Mouse (Mus musculus) midbrain, embryonic 11.5 days (tissue): ENCODE results near the gene Ifi203. TPM values are rescaled to one million over a fixed set of nuclear protein-coding genes. Genes with fewer than 3 reads are reported as not detected.
"Not testable (repeated sequence)": the region's sequence is repeated elsewhere in the genome, so short reads cannot be mapped to it uniquely, and the experiment has no call there.

ENCODE experiments used
- ATAC-seq: fragments of 200-750 bp; cut with Nextera tagmentation; 2 replicates; pipeline ENCODE4 v1.8.0; 2017; ENCODE audit warnings: moderate TSS enrichment, moderate library complexity; ENCODE audit not compliant: low FRiP score
- DNase-seq: peaks from one replicate; pipeline ENCODE4 v3.0.0; 2015; ENCODE audit warnings: low spot score; ENCODE audit errors: missing footprints
- H3K27ac ChIP-seq: fragments of 300-500 bp; sonication (generic); 2 replicates; pipeline ENCODE4 v1.5.1; 2014; ENCODE audit warnings: low read depth, low read length
- H3K27me3 ChIP-seq: fragments of 300-500 bp; sonication (generic); 2 replicates; pipeline ENCODE4 v1.6.1; 2014; ENCODE audit warnings: mild to moderate bottlenecking, low read length, moderate library complexity, mixed read lengths; ENCODE audit not compliant: control insufficient read depth, insufficient read depth
- H3K36me3 ChIP-seq: fragments of 300-500 bp; sonication (generic); 2 replicates; pipeline ENCODE4 v1.6.1; 2014; ENCODE audit warnings: mild to moderate bottlenecking, low read length, moderate library complexity, mixed read lengths; ENCODE audit not compliant: control insufficient read depth, insufficient read depth
- H3K4me1 ChIP-seq: fragments of 300-500 bp; sonication (generic); 2 replicates; pipeline ENCODE4 v1.6.1; 2014; ENCODE audit warnings: low read length; ENCODE audit not compliant: control insufficient read depth, insufficient read depth
- H3K4me2 ChIP-seq: fragments of 300-500 bp; sonication (generic); 2 replicates; pipeline ENCODE4 v1.6.1; 2014; ENCODE audit warnings: mild to moderate bottlenecking, moderate library complexity
- H3K4me3 ChIP-seq: fragments of 300-500 bp; sonication (generic); 2 replicates; pipeline ENCODE4 v1.5.1; 2014; ENCODE audit warnings: low read depth, low read length
- H3K9ac ChIP-seq: fragments of 300-500 bp; sonication (generic); 2 replicates; pipeline ENCODE4 v1.6.1; 2014; ENCODE audit warnings: low read length
- H3K9me3 ChIP-seq: fragments of 300-500 bp; sonication (generic); 2 replicates; pipeline ENCODE4 v1.6.1; 2016; ENCODE audit warnings: low read length; ENCODE audit not compliant: control insufficient read depth
- WGBS: fragments of 180-500 bp; shearing (Covaris S2); extraction: QIAGEN DNeasy Blood & Tissue Kit; methylation state at CpG from one replicate; pipeline ENCODE4 v1.1.7; 2014; 5-methylcytosine and 5-hydroxymethylcytosine counted together
- polyA plus RNA-seq: library from polyadenylated mRNA; unstranded; fragments of >200 nt; fragmentation: Nextera tagmentation; extraction: Ambion mirVana; gene quantifications from 2 replicates; pipeline ENCODE4 v1.2.1, GENCODE M21; 2014

Gene Ifi203
- polyA plus RNA-seq, 1 experiment from 2014 or later = not detected

GRCm38 (mm10) chr1:173955071-173955796 lies 12.8 kb upstream of the Ifi203 start:
- ATAC-seq = no peak
- 85% methylated on average over 2 of the region's 2 CpGs for WGBS

GRCm38 (mm10) chr1:173953563-173953962 lies 11.1 kb upstream of the Ifi203 start:
- H3K27ac ChIP-seq = no peak overlapping the region
- no peaks in the 10 kb centered on the region for H3K27me3 ChIP-seq
- H3K4me1 ChIP-seq = no peaks in the 10 kb centered on the region
- H3K9me3 ChIP-seq = no peaks in the 10 kb centered on the region
- H3K4me3 ChIP-seq = no peak overlapping the region
- DNase-seq = no peak
- H3K4me2 ChIP-seq = no peak overlapping the region
- 83% methylated on average over 1 of the region's 1 CpGs for WGBS
- ATAC-seq = no peak
- no peak overlapping the region for H3K9ac ChIP-seq
- H3K36me3 ChIP-seq = no peaks in the 10 kb centered on the region

More at GRCm38 (mm10) chr1:173955071-173955796, 12.8 kb upstream of the Ifi203 start:
- Histone ChIP-seq H3K4me1 (no peaks in the 10 kb centered on the region), H3K4me3 (no peak overlapping the region), H3K9me3 (no peaks in the 10 kb centered on the region), H3K27me3 (no peaks in the 10 kb centered on the region), H3K4me2 (no peak overlapping the region), H3K27ac (no peak overlapping the region), H3K36me3 (no peaks in the 10 kb centered on the region), H3K9ac (no peak overlapping the region)
- no peak for DNase-seq

- H3K36me3 ChIP-seq, H3K27me3 ChIP-seq, H3K9me3 ChIP-seq, ATAC-seq, H3K4me1 ChIP-seq, H3K9ac ChIP-seq, H3K4me2 ChIP-seq, H3K27ac ChIP-seq, DNase-seq, H3K4me3 ChIP-seq: not testable (repeated sequence)
- WGBS = 82% methylated on average over 2 of the region's 2 CpGs
Measured at GRCm38 (mm10) chr1:173949044-173949443, 6.6 kb upstream of the Ifi203 start.

GRCm38 (mm10) chr1:173942780-173943066 lies 251 bp upstream of the Ifi203 start:
- not testable (repeated sequence) for DNase-seq, H3K4me1 ChIP-seq, H3K9ac ChIP-seq, H3K4me3 ChIP-seq, H3K4me2 ChIP-seq, H3K36me3 ChIP-seq, ATAC-seq, H3K27ac ChIP-seq, H3K9me3 ChIP-seq, H3K27me3 ChIP-seq

- not testable (repeated sequence) for H3K27me3 ChIP-seq, H3K9me3 ChIP-seq, ATAC-seq, DNase-seq, H3K36me3 ChIP-seq, H3K4me3 ChIP-seq, H3K4me2 ChIP-seq, H3K27ac ChIP-seq, H3K9ac ChIP-seq, H3K4me1 ChIP-seq
- 96% methylated on average over 2 of the region's 2 CpGs for WGBS
Measured at GRCm38 (mm10) chr1:173941522-173941921, 950 bp downstream of the Ifi203 start.

GRCm38 (mm10) chr1:173919279-173919678 lies 23.2 kb downstream of the Ifi203 start:
- H3K4me1 ChIP-seq, ATAC-seq, H3K9ac ChIP-seq, H3K4me2 ChIP-seq, H3K27ac ChIP-seq, H3K36me3 ChIP-seq, H3K4me3 ChIP-seq, H3K27me3 ChIP-seq, H3K9me3 ChIP-seq, DNase-seq: not testable (repeated sequence)
- WGBS = 75% methylated on average over 2 of the region's 3 CpGs

- no peaks in the 10 kb centered on the region for H3K36me3 ChIP-seq
- DNase-seq = no peak
- WGBS = 85% methylated on average over 2 of the region's 2 CpGs
- no peak overlapping the region for H3K4me2 ChIP-seq
- H3K27ac ChIP-seq = no peak overlapping the region
- H3K9me3 ChIP-seq = no peaks in the 10 kb centered on the region
- no peaks in the 10 kb centered on the region for H3K4me1 ChIP-seq
- no peak for ATAC-seq
- no peaks in the 10 kb centered on the region for H3K27me3 ChIP-seq
- no peak overlapping the region for H3K4me3 ChIP-seq
- no peak overlapping the region for H3K9ac ChIP-seq
Measured at GRCm38 (mm10) chr1:173914559-173914958, 27.9 kb downstream of the Ifi203 start.

- not testable (repeated sequence) for H3K27ac ChIP-seq, H3K4me1 ChIP-seq, H3K9me3 ChIP-seq, H3K27me3 ChIP-seq, DNase-seq, H3K4me3 ChIP-seq, H3K4me2 ChIP-seq, H3K9ac ChIP-seq, ATAC-seq, H3K36me3 ChIP-seq
Measured at GRCm38 (mm10) chr1:173913256-173913791, 29.1 kb downstream of the Ifi203 start.

- H3K4me2 ChIP-seq, DNase-seq, H3K9me3 ChIP-seq, H3K4me3 ChIP-seq, H3K27ac ChIP-seq, H3K27me3 ChIP-seq, ATAC-seq, H3K36me3 ChIP-seq, H3K4me1 ChIP-seq, H3K9ac ChIP-seq: not testable (repeated sequence)
- WGBS = 85% methylated on average over 6 of the region's 6 CpGs
Measured at GRCm38 (mm10) chr1:173912548-173913255, 29.8 kb downstream of the Ifi203 start, which contains the start of gene Ifi211. Gene Ifi211 (minus strand): TSS chr1:173913046.
